Mouse (Mus musculus) liver, embryonic 11.5 days (tissue): Measurements from ENCODE around the gene Wdr62. TPM values are rescaled to one million over a fixed set of nuclear protein-coding genes. Genes with fewer than 3 reads are reported as not detected.

Experiments
- ATAC-seq: fragments of 200-750 bp; cut with Nextera tagmentation; replicated peaks from 2 replicates; pipeline ENCODE4 v1.8.0; 2017; ENCODE audit warnings: moderate number of reproducible peaks, mild to moderate bottlenecking, moderate TSS enrichment, moderate library complexity; ENCODE audit not compliant: low FRiP score
- DNase-seq: peaks from one replicate; pipeline ENCODE4 v3.0.0-alpha.2; 2017; ENCODE audit warnings: low spot score
- H3K27ac ChIP-seq: fragments of 300-500 bp; sonication (generic); 2 replicates; pipeline ENCODE4 v1.5.1; 2014; ENCODE audit warnings: mild to moderate bottlenecking, low read depth, low read length, control low read depth
- H3K27me3 ChIP-seq: fragments of 300-500 bp; sonication (generic); replicated peaks from 2 replicates; pipeline ENCODE4 v1.6.1; 2014; ENCODE audit warnings: low read length, mixed read lengths; ENCODE audit not compliant: control insufficient read depth, insufficient read depth
- H3K36me3 ChIP-seq: fragments of 300-500 bp; sonication (generic); 2 replicates; pipeline ENCODE4 v1.6.1; 2014; ENCODE audit warnings: mild to moderate bottlenecking, low read length, moderate library complexity, mixed read lengths; ENCODE audit not compliant: control insufficient read depth, insufficient read depth
- H3K4me1 ChIP-seq: fragments of 300-500 bp; sonication (generic); replicated peaks from 2 replicates; pipeline ENCODE4 v1.6.1; 2014; ENCODE audit warnings: low read length, mixed read lengths; ENCODE audit not compliant: control insufficient read depth, insufficient read depth
- H3K4me2 ChIP-seq: fragments of 300-500 bp; sonication (generic); 2 replicates; pipeline ENCODE4 v1.6.1; 2014; ENCODE audit warnings: mild to moderate bottlenecking, control low read depth, moderate library complexity
- H3K4me3 ChIP-seq: fragments of 300-500 bp; sonication (generic); 2 replicates; pipeline ENCODE4 v1.5.1; 2014; ENCODE audit warnings: low read depth, low read length, control low read depth
- H3K9ac ChIP-seq: fragments of 300-500 bp; sonication (generic); 2 replicates; pipeline ENCODE4 v1.6.1; 2014; ENCODE audit warnings: low read depth, low read length, control low read depth
- H3K9me3 ChIP-seq: fragments of 300-500 bp; sonication (generic); 2 replicates; pipeline ENCODE4 v1.6.1; 2016; ENCODE audit warnings: low read length, inconsistent platforms, mixed read lengths; ENCODE audit not compliant: control insufficient read depth
- WGBS: fragments of 180-500 bp; shearing (Covaris S2); extraction: QIAGEN DNeasy Blood & Tissue Kit; methylation state at CpG from one replicate; pipeline ENCODE4 v1.1.7; 2014; 5-methylcytosine and 5-hydroxymethylcytosine counted together
- polyA plus RNA-seq: library from polyadenylated mRNA; unstranded; fragments of >200 nt; fragmentation: Nextera tagmentation; extraction: Ambion mirVana; gene quantifications from 2 replicates; pipeline ENCODE4 v1.2.1, GENCODE M21; 2014

Wdr62 gene
- polyA plus RNA-seq, 1 experiment from 2014 or later = 16.0 TPM

DNA sequence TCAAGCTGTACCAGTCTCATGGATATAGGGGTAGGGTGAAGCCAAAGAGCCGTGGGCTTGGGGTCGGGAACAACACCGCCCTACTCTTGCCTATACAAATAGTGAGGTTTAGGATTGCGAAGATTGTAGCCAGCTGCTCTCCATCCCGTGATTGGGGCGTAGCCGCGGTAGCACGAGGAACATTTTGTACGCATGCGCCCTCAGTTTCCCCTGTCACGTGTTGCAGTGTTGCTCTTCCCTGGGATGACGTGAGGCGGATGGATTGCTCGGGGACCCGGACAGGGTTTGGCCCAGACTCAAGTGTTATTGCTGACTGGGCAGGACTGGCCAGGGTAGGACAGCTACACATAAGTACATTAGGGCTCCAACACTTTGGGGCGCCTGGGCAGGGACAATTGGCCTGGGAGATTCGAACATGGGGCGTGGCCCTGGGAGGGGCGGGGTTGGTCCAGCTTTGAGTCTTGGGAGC, 485 bp upstream of the Wdr62 start:
- DNase-seq (peak; percentile 79), ATAC-seq (peak; percentile 68)
- no peaks in the 10 kb centered on the region for H3K36me3 ChIP-seq
- peak overlapping the region; percentile 98 for H3K27ac ChIP-seq
- peak overlapping the region; percentile 64 for H3K9ac ChIP-seq
- no peaks in the 10 kb centered on the region for H3K27me3 ChIP-seq
- H3K4me3 ChIP-seq = peak overlapping the region; percentile 87
- WGBS = under 1% methylated on average over 20 of the region's 20 CpGs
- peak overlapping the region; percentile 99 for H3K4me2 ChIP-seq
- H3K9me3 ChIP-seq = no peaks in the 10 kb centered on the region
- peaks cover 11% of the 10 kb centered on the region for H3K4me1 ChIP-seq

DNA sequence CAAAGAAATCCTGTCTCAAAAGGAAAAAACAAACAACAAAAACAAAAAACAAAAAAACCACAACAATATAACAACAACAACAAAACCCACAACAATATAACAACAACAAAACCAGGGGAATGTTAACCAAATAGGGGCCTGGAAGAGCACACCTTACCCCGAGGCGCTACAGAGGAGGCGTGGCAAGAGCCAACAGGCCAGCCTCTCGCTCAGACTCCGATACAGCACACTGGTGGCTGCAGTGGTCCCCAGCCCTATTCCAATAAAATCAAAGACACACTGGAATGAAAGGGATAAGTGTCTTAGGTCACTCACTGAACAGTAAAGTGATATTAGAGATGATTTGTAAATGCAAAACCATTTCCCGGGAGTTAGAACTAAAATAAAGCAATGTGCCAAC, 683 bp downstream of the Wdr62 start:
- WGBS = 0% methylated on average over 6 of the region's 6 CpGs
- H3K9ac ChIP-seq = peak overlapping the region; percentile 88
- H3K27ac ChIP-seq = peak overlapping the region; percentile 98
- peak overlapping the region; percentile 87 for H3K4me3 ChIP-seq
- 0 out of 2 replicates have a peak, but pooled peaks cover 2% of the 10 kb centered on the region for H3K36me3 ChIP-seq
- peak; percentile 45; the same call in 1 of the 2 replicates for ATAC-seq
- no peaks in the 10 kb centered on the region for H3K9me3 ChIP-seq
- H3K4me2 ChIP-seq = peak overlapping the region; percentile 99
- no peak for DNase-seq
- H3K27me3 ChIP-seq = no peaks in the 10 kb centered on the region
- peaks cover 11% of the 10 kb centered on the region for H3K4me1 ChIP-seq

DNA sequence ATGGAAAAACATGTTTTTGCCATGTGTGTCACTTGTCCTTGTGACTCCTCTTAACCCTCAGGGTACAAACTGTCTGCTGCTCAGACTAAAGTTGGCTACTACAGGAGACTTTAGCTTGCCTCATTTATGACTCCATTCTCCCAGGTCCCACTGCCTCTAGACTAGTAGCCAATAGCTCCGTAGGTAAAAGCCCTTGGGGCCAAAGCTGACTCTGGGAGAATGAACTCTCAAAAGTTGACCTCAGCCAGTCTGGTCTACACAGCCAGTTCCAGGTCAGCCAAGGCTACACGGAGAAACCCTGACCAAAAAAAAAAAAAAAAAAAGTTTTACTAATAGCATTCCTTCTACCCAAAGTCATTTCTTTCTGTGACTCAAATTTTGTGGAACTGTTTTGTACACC, 1.3 kb downstream of the Wdr62 start:
- no peaks in the 10 kb centered on the region for H3K27me3 ChIP-seq
- 53% methylated on average over 2 of the region's 2 CpGs for WGBS
- DNase-seq = no peak
- peak overlapping the region; percentile 87 for H3K4me3 ChIP-seq
- H3K9me3 ChIP-seq = no peaks in the 10 kb centered on the region
- peak overlapping the region; percentile 88; the same call in 1 of the 2 replicates for H3K9ac ChIP-seq
- H3K4me2 ChIP-seq = peak overlapping the region; percentile 99
- ATAC-seq = no peak
- peaks cover 11% of the 10 kb centered on the region for H3K4me1 ChIP-seq
- H3K27ac ChIP-seq = no peak overlapping the region
- 0 out of 2 replicates have a peak, but pooled peaks cover 2% of the 10 kb centered on the region for H3K36me3 ChIP-seq

DNA sequence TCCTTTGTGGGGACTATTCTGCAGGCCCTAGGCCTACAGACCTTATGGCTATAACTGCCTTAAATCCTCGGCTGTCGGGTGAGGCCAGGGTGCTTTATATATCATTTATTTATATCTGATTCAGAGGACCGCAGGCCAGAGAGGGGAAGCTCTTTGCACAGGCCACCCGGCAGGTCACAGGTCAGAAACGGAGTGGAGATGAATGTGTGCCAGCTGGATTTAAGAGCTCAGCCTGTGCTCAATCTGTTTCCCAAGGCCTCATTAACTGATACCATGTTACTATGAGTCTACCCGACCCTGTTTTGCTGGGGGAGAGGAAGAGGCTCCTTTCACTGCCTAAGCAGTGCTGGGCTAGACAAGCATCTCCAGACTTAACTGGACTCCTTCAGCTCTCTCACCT, 5.8 kb downstream of the Wdr62 start:
- ATAC-seq = no peak
- H3K36me3 ChIP-seq = peaks cover 6% of the 10 kb centered on the region; the same call in 1 of the 2 replicates
- H3K9me3 ChIP-seq = no peaks in the 10 kb centered on the region
- H3K4me3 ChIP-seq = no peak overlapping the region
- H3K27me3 ChIP-seq = no peaks in the 10 kb centered on the region
- no peak for DNase-seq
- no peak overlapping the region for H3K4me2 ChIP-seq
- H3K4me1 ChIP-seq = peaks cover 7% of the 10 kb centered on the region
- no peak overlapping the region for H3K27ac ChIP-seq
- H3K9ac ChIP-seq = no peak overlapping the region
- WGBS = 84% methylated on average over 6 of the region's 6 CpGs

DNA sequence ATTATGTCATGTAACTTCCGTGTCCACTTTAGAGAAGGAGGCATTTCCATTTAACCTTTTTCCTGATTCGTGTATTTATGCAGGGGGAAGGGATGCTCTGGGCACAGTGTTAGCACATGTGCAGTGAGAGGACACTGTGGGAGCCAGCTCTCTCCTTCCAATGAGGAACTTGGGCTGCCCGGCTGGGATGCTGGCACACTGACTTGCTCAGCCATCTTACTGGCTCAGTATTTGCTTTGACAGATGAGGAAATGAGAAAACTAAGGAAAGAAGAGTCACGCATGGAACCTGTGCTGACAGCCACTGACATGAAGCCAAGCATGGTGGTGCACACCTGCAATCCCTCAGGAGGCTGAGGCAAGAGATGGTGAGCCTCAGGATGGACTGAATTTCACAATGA, 10.6 kb downstream of the Wdr62 start:
- no peaks in the 10 kb centered on the region for H3K9me3 ChIP-seq

DNA sequence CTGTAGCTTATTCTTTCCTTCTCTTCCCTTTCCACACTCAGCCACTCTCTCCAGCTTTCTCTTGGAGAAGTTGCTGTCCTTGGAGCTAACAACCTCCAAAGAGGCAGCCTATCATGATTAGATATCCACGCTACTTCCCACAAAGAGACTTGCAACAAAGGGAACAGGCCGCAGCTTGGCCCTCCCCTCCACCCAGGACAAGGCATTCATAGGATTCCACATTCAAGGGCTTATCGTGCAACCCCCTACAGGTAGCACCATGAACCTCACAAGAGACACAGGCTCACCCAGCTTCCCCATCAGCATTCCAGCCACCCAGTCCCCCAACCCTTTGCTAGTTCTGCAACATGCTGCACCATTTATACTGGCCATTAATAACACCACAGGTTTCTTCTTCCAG, 13.4 kb downstream of the Wdr62 start:
- ATAC-seq (no peak), DNase-seq (no peak)
- H3K27me3 ChIP-seq = no peaks in the 10 kb centered on the region
- no peak overlapping the region for H3K4me2 ChIP-seq
- no peak overlapping the region for H3K4me3 ChIP-seq
- 86% methylated on average over 3 of the region's 3 CpGs for WGBS
- peaks cover 4% of the 10 kb centered on the region; the same call in 1 of the 2 replicates for H3K36me3 ChIP-seq
- H3K9me3 ChIP-seq = no peaks in the 10 kb centered on the region
- H3K27ac ChIP-seq = no peak overlapping the region
- H3K9ac ChIP-seq = no peak overlapping the region
- no peaks in the 10 kb centered on the region for H3K4me1 ChIP-seq

More for the DNA sequence above, 10.6 kb downstream of the Wdr62 start:
- no peak overlapping the region for H3K9ac ChIP-seq
- no peak for DNase-seq
- H3K27me3 ChIP-seq = no peaks in the 10 kb centered on the region
- 83% methylated on average over 4 of the region's 4 CpGs for WGBS
- H3K4me1 ChIP-seq = no peaks in the 10 kb centered on the region
- H3K36me3 ChIP-seq = peaks cover 4% of the 10 kb centered on the region; the same call in 1 of the 2 replicates
- H3K27ac ChIP-seq = no peak overlapping the region
- H3K4me2 ChIP-seq = no peak overlapping the region
- H3K4me3 ChIP-seq = no peak overlapping the region
- ATAC-seq = no peak

DNA sequence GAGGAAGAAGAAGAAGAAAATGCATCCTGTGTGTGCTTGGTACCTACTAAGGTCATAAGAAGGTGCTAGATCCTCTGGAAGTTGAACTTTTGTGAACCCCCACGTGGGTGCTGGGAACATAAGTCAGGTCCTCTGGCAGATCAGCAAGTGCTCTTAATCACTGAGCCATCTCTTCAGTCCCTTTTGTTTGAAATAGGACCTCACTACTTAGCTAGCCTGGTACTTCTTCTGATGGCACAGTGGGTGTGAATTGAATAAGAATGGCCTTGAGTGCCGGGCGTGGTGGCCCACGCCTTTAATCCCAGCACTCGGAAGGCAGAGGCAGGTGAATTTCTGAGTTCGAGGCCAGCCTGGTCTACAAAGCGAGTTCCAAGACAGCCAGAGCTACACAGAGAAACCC, 14.3 kb downstream of the Wdr62 start:
- Histone ChIP-seq H3K36me3 (peaks cover 2% of the 10 kb centered on the region; the same call in 1 of the 2 replicates), H3K4me1 (no peaks in the 10 kb centered on the region), H3K9me3 (no peaks in the 10 kb centered on the region), H3K9ac (no peak overlapping the region), H3K27ac (no peak overlapping the region), H3K27me3 (no peaks in the 10 kb centered on the region), H3K4me3 (no peak overlapping the region), H3K4me2 (no peak overlapping the region)
- DNase-seq (no peak), ATAC-seq (no peak)
- WGBS = 85% methylated on average over 7 of the region's 7 CpGs

DNA sequence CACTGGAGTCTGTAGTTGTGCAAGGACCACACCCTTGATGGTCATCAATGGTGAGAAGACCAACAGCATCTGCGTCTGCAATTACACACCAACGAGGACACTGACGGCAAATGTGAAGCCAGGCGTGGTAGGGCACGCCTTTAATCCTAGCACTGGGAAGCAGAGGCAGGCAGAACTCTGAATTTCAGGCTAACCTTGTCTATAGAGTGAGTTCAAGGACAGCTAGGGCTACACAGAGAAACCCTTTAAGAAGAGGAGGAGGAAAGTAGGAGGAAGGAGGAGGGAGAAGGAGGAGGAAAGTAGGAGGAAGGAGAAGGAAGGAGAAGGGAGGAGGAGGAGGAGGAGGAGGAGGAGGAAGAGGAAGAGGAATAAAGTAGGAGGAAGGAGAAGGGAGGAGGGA, 14.7 kb downstream of the Wdr62 start:
- H3K4me3 ChIP-seq = no peak overlapping the region
- no peaks in the 10 kb centered on the region for H3K4me1 ChIP-seq
- no peak overlapping the region for H3K4me2 ChIP-seq
- H3K27me3 ChIP-seq = no peaks in the 10 kb centered on the region
- no peaks in the 10 kb centered on the region for H3K9me3 ChIP-seq
- no peak for ATAC-seq
- H3K9ac ChIP-seq = no peak overlapping the region
- no peak overlapping the region for H3K27ac ChIP-seq
- H3K36me3 ChIP-seq = no peaks in the 10 kb centered on the region
- DNase-seq = no peak
- 94% methylated on average over 5 of the region's 5 CpGs for WGBS

DNA sequence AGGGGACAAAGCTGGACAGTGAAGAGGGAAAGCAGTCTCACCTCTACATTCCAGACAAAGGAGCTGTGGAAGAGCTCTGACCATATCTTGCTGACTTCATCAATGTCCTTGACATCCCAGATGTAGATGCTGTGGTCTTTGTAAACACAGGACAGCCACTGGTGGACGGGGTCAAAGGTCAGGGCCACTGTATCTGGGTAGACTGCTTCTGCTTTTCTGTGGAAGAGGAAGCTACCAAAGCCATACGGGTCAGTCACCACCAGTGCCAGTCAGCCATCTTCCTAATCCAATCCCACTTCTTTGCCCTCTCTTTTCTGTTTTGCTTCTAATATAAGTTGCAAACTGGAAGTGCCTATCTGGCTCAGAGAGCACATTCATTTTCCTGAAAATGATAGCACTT, 15.2 kb downstream of the Wdr62 start:
- no peak for DNase-seq
- no peaks in the 10 kb centered on the region for H3K36me3 ChIP-seq
- H3K4me3 ChIP-seq = no peak overlapping the region
- H3K4me2 ChIP-seq = no peak overlapping the region
- no peak; the same call in 1 of the 2 replicates for ATAC-seq
- H3K9ac ChIP-seq = no peak overlapping the region
- H3K9me3 ChIP-seq = no peaks in the 10 kb centered on the region
- 56% methylated on average over 2 of the region's 2 CpGs for WGBS
- H3K4me1 ChIP-seq = no peaks in the 10 kb centered on the region
- no peaks in the 10 kb centered on the region for H3K27me3 ChIP-seq
- H3K27ac ChIP-seq = no peak overlapping the region
